Mouse (Mus musculus): ENCODE measurements at regions not wholly inside any gene's neighbourhood (a gene's known extent, or its start where the extent isn't known, plus 50 kb on each side); places are given as distances from the start of the nearest gene placed in this dataset.

- H3K9ac ChIP-seq (ENCODE audit: low read length): no peak overlapping the region
- no peak overlapping the region for H3K4me2 ChIP-seq (ENCODE audit: low read depth, low read length)
- 34% methylated on average over 1 of the region's 1 CpGs for WGBS
- H3K36me3 ChIP-seq (ENCODE audit: control insufficient read depth, insufficient read depth, low read length): no peaks in the 10 kb centered on the region
- no peaks in the 10 kb centered on the region for H3K9me3 ChIP-seq (ENCODE audit: control insufficient read depth, low read length)
- no peak overlapping the region for H3K27ac ChIP-seq (ENCODE audit: low read length)
- no peak for ATAC-seq (ENCODE audit: low read depth)
- H3K4me1 ChIP-seq (replicated peaks; ENCODE audit: control insufficient read depth, insufficient read depth, low read length): no peaks in the 10 kb centered on the region
- H3K4me3 ChIP-seq (ENCODE audit: low read length): no peak overlapping the region
- H3K27me3 ChIP-seq (ENCODE audit: control insufficient read depth, insufficient read depth, low read depth, low read length): no peaks in the 10 kb centered on the region
These were observed 576.2 kb upstream of the Arpp21 start for GRCm38 (mm10) chr9:112811946-112812345.

- 65% methylated on average over 2 of the region's 2 CpGs for WGBS
These were observed 564.0 kb upstream of the Arpp21 start for GRCm38 (mm10) chr9:112799583-112800220.

DNA sequence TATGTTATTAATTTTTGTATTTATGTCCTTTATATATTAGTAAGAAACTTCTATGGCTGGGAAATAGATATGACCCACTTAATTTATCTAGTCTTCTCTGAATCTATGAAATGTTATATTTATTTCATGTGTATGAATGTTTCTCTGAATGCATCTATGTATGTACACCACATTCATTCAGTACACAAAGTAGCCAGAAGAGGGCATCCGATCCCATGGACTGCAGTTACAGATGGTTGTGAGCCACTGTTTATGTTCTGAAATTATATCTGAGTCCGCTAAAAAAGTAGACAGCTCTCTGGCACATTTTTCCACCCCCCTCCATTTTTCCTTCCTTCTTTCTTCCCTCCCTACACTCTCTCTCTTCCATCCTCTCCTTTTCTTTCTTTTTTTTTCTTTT is 557.8 kb upstream of the Arpp21 start:
- no peak overlapping the region for H3K9ac ChIP-seq (ENCODE audit: low read length)
- no peaks in the 10 kb centered on the region for H3K9me3 ChIP-seq (ENCODE audit: control insufficient read depth, low read length)
- 53% methylated on average over 2 of the region's 2 CpGs for WGBS
- H3K4me1 ChIP-seq (replicated peaks; ENCODE audit: control insufficient read depth, insufficient read depth, low read length): no peaks in the 10 kb centered on the region
- H3K27me3 ChIP-seq (ENCODE audit: control insufficient read depth, insufficient read depth, low read depth, low read length): no peaks in the 10 kb centered on the region
- no peaks in the 10 kb centered on the region for H3K36me3 ChIP-seq (ENCODE audit: control insufficient read depth, insufficient read depth, low read length)
- H3K4me3 ChIP-seq (ENCODE audit: low read length): no peak overlapping the region
- no peak overlapping the region for H3K27ac ChIP-seq (ENCODE audit: low read length)
- no peak overlapping the region for H3K4me2 ChIP-seq (ENCODE audit: low read depth, low read length)
- no peak for ATAC-seq (ENCODE audit: low read depth)

More at GRCm38 (mm10) chr9:112799583-112800220, 564.0 kb upstream of the Arpp21 start:
- no peaks in the 10 kb centered on the region for H3K9me3 ChIP-seq (ENCODE audit: control insufficient read depth, low read length)
- no peak for ATAC-seq (ENCODE audit: low read depth)
- H3K36me3 ChIP-seq (ENCODE audit: control insufficient read depth, insufficient read depth, low read length): no peaks in the 10 kb centered on the region
- H3K4me1 ChIP-seq (replicated peaks; ENCODE audit: control insufficient read depth, insufficient read depth, low read length): no peaks in the 10 kb centered on the region
- no peaks in the 10 kb centered on the region for H3K27me3 ChIP-seq (ENCODE audit: control insufficient read depth, insufficient read depth, low read depth, low read length)
- H3K4me2 ChIP-seq (ENCODE audit: low read depth, low read length): no peak overlapping the region
- no peak overlapping the region for H3K4me3 ChIP-seq (ENCODE audit: low read length)
- no peak overlapping the region for H3K9ac ChIP-seq (ENCODE audit: low read length)
- H3K27ac ChIP-seq (ENCODE audit: low read length): no peak overlapping the region

GRCm38 (mm10) chr9:112771981-112772380 is 536.2 kb upstream of the Arpp21 start:
- H3K27me3 ChIP-seq (ENCODE audit: control insufficient read depth, insufficient read depth, low read depth, low read length): no peaks in the 10 kb centered on the region
- H3K9ac ChIP-seq (ENCODE audit: low read length): no peak overlapping the region
- H3K4me2 ChIP-seq (ENCODE audit: low read depth, low read length): no peak overlapping the region
- no peak for ATAC-seq (ENCODE audit: low read depth)
- H3K36me3 ChIP-seq (ENCODE audit: control insufficient read depth, insufficient read depth, low read length): no peaks in the 10 kb centered on the region
- H3K4me3 ChIP-seq (ENCODE audit: low read length): no peak overlapping the region
- H3K27ac ChIP-seq (ENCODE audit: low read length): no peak overlapping the region
- H3K4me1 ChIP-seq (replicated peaks; ENCODE audit: control insufficient read depth, insufficient read depth, low read length): no peaks in the 10 kb centered on the region
- H3K9me3 ChIP-seq (ENCODE audit: control insufficient read depth, low read length): no peaks in the 10 kb centered on the region
- WGBS: 72% methylated on average over 3 of the region's 3 CpGs

DNA sequence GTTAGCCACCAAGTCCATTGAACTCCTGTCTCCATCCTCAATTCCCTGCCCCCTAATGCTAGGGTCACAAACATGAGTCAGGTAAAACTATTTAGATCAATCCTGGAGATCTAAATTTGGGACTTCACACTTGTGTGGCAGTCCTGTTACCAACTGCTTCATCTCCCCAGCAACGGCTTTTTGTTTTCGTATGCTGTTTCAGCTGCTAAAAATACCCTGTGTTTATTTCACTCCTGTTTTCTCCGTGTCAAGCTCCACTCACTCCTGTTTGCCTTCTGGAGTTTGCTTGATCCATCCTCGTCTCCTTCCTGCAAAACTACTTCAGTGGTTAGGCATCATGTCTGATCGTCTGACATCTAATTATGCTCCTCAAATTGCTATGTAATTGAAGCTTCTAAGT is 508.9 kb upstream of the Arpp21 start:
- no peaks in the 10 kb centered on the region for H3K9me3 ChIP-seq (ENCODE audit: control insufficient read depth, low read length)
- 49% methylated on average over 5 of the region's 5 CpGs for WGBS
- no peak overlapping the region for H3K4me2 ChIP-seq (ENCODE audit: low read depth, low read length)
- H3K27ac ChIP-seq (ENCODE audit: low read length): no peak overlapping the region
- H3K4me3 ChIP-seq (ENCODE audit: low read length): no peak overlapping the region
- H3K27me3 ChIP-seq (ENCODE audit: control insufficient read depth, insufficient read depth, low read depth, low read length): no peaks in the 10 kb centered on the region
- H3K36me3 ChIP-seq (ENCODE audit: control insufficient read depth, insufficient read depth, low read length): no peaks in the 10 kb centered on the region
- no peaks in the 10 kb centered on the region for H3K4me1 ChIP-seq (replicated peaks; ENCODE audit: control insufficient read depth, insufficient read depth, low read length)
- ATAC-seq (ENCODE audit: low read depth): no peak
- H3K9ac ChIP-seq (ENCODE audit: low read length): no peak overlapping the region

DNA sequence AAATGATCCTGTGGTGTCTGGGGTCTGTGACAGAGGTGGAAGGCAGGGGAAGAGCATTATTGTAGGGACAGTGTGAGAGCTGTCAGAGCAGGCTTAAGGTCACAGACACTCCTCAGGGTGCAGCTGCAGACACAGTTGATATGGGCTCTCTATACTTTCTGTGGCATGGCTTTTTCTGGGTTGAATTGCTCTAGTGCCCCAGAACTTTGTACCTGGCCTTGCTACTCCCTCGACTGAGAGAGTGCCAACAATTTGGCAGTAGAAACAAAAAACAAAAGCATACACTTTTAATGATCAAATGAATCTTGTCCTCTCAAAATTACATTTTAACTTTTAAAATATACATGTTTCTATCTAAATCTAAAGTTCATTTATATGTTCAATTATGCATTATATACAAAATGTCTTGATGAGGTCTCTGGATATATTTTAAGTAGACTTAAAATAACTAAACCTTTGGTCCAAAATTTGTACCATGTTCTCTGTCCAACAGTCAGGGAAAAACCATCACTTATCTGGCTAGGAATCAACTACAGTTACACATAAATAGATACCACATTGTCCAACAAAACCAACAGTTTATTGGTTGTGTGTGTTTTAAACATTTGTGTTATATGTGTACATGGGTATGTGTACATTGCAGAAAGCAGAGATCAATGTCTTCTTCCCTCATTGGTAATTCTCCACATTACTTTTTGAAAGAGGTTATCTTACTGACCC is 508.3 kb upstream of the Arpp21 start:
- no peaks in the 10 kb centered on the region for H3K36me3 ChIP-seq (ENCODE audit: control insufficient read depth, insufficient read depth, low read length)
- ATAC-seq (ENCODE audit: low read depth): no peak
- H3K27me3 ChIP-seq (ENCODE audit: control insufficient read depth, insufficient read depth, low read depth, low read length): no peaks in the 10 kb centered on the region
- no peaks in the 10 kb centered on the region for H3K4me1 ChIP-seq (replicated peaks; ENCODE audit: control insufficient read depth, insufficient read depth, low read length)
- no peak overlapping the region for H3K4me3 ChIP-seq (ENCODE audit: low read length)
- no peak overlapping the region for H3K27ac ChIP-seq (ENCODE audit: low read length)
- H3K9ac ChIP-seq (ENCODE audit: low read length): no peak overlapping the region
- H3K4me2 ChIP-seq (ENCODE audit: low read depth, low read length): no peak overlapping the region
- no peaks in the 10 kb centered on the region for H3K9me3 ChIP-seq (ENCODE audit: control insufficient read depth, low read length)
- WGBS: 52% methylated on average over 1 of the region's 1 CpGs

GRCm38 (mm10) chr9:112735761-112736160 is 500.0 kb upstream of the Arpp21 start:
- Histone ChIP-seq H3K4me1 (replicated peaks; ENCODE audit: control insufficient read depth, insufficient read depth, low read length) (no peaks in the 10 kb centered on the region), H3K4me2 (ENCODE audit: low read depth, low read length) (no peak overlapping the region), H3K27ac (ENCODE audit: low read length) (no peak overlapping the region), H3K36me3 (ENCODE audit: control insufficient read depth, insufficient read depth, low read length) (no peaks in the 10 kb centered on the region), H3K9me3 (ENCODE audit: control insufficient read depth, low read length) (no peaks in the 10 kb centered on the region), H3K9ac (ENCODE audit: low read length) (no peak overlapping the region), H3K27me3 (ENCODE audit: control insufficient read depth, insufficient read depth, low read depth, low read length) (no peaks in the 10 kb centered on the region), H3K4me3 (ENCODE audit: low read length) (no peak overlapping the region)
- ATAC-seq (ENCODE audit: low read depth): no peak

GRCm38 (mm10) chr9:112725523-112725922 is 489.8 kb upstream of the Arpp21 start:
- Histone ChIP-seq H3K27me3 (ENCODE audit: control insufficient read depth, insufficient read depth, low read depth, low read length) (no peaks in the 10 kb centered on the region), H3K9me3 (ENCODE audit: control insufficient read depth, low read length) (no peaks in the 10 kb centered on the region), H3K4me2 (ENCODE audit: low read depth, low read length) (no peak overlapping the region), H3K4me3 (ENCODE audit: low read length) (no peak overlapping the region), H3K4me1 (replicated peaks; ENCODE audit: control insufficient read depth, insufficient read depth, low read length) (no peaks in the 10 kb centered on the region), H3K27ac (ENCODE audit: low read length) (no peak overlapping the region), H3K36me3 (ENCODE audit: control insufficient read depth, insufficient read depth, low read length) (no peaks in the 10 kb centered on the region), H3K9ac (ENCODE audit: low read length) (no peak overlapping the region)
- WGBS: 36% methylated on average over 8 of the region's 8 CpGs
- no peak for ATAC-seq (ENCODE audit: low read depth)

GRCm38 (mm10) chr9:112725103-112725502 is 489.4 kb upstream of the Arpp21 start:
- H3K4me3 ChIP-seq (ENCODE audit: low read length): no peak overlapping the region
- no peaks in the 10 kb centered on the region for H3K9me3 ChIP-seq (ENCODE audit: control insufficient read depth, low read length)
- H3K4me1 ChIP-seq (replicated peaks; ENCODE audit: control insufficient read depth, insufficient read depth, low read length): no peaks in the 10 kb centered on the region
- 42% methylated on average over 4 of the region's 4 CpGs for WGBS
- H3K4me2 ChIP-seq (ENCODE audit: low read depth, low read length): no peak overlapping the region
- no peak for ATAC-seq (ENCODE audit: low read depth)
- no peaks in the 10 kb centered on the region for H3K27me3 ChIP-seq (ENCODE audit: control insufficient read depth, insufficient read depth, low read depth, low read length)
- H3K9ac ChIP-seq (ENCODE audit: low read length): no peak overlapping the region
- no peaks in the 10 kb centered on the region for H3K36me3 ChIP-seq (ENCODE audit: control insufficient read depth, insufficient read depth, low read length)
- H3K27ac ChIP-seq (ENCODE audit: low read length): no peak overlapping the region
